Mouse (Mus musculus): ENCODE measurements at regions not wholly inside any gene's neighbourhood (a gene's known extent, or its start where the extent isn't known, plus 50 kb on each side); places are given as distances from the start of the nearest gene placed in this dataset.

GRCm38 (mm10) chr11:6898357-6899097, 61.1 kb upstream of the Gm11983 start:
- DNase-seq (ENCODE audit: low spot score) (no peak), ATAC-seq (replicated peaks; ENCODE audit: insufficient number of reproducible peaks, low FRiP score, low TSS enrichment, low read depth) (no peak)
- no peak overlapping the region for H3K4me3 ChIP-seq (ENCODE audit: low read depth, low read length)
- no peaks in the 10 kb centered on the region for H3K27me3 ChIP-seq (ENCODE audit: control insufficient read depth, insufficient read depth, low read length)
- H3K27ac ChIP-seq (replicated peaks; ENCODE audit: low read depth, low read length), result no peak overlapping the region
- no peaks in the 10 kb centered on the region for H3K36me3 ChIP-seq (replicated peaks; ENCODE audit: control insufficient read depth, insufficient read depth, low read depth, low read length)
- H3K4me2 ChIP-seq (ENCODE audit: low read depth, low read length), result no peak overlapping the region
- no peak overlapping the region for H3K9ac ChIP-seq (replicated peaks; ENCODE audit: low read length)
- WGBS, result 84% methylated on average over 5 of the region's 5 CpGs
- H3K4me1 ChIP-seq (ENCODE audit: control insufficient read depth, insufficient read depth, low read length), result no peaks in the 10 kb centered on the region
- H3K9me3 ChIP-seq (replicated peaks; ENCODE audit: control insufficient read depth, low read length), result no peaks in the 10 kb centered on the region

- Histone ChIP-seq H3K4me1 (ENCODE audit: control insufficient read depth, insufficient read depth, low read length) (no peaks in the 10 kb centered on the region), H3K27me3 (ENCODE audit: control insufficient read depth, insufficient read depth, low read length) (no peaks in the 10 kb centered on the region), H3K27ac (replicated peaks; ENCODE audit: low read depth, low read length) (no peak overlapping the region), H3K36me3 (replicated peaks; ENCODE audit: control insufficient read depth, insufficient read depth, low read depth, low read length) (no peaks in the 10 kb centered on the region), H3K9me3 (replicated peaks; ENCODE audit: control insufficient read depth, low read length) (no peaks in the 10 kb centered on the region), H3K4me3 (ENCODE audit: low read depth, low read length) (no peak overlapping the region), H3K9ac (replicated peaks; ENCODE audit: low read length) (no peak overlapping the region), H3K4me2 (ENCODE audit: low read depth, low read length) (no peak overlapping the region)
- 51% methylated on average over 8 of the region's 8 CpGs for WGBS
- ATAC-seq (replicated peaks; ENCODE audit: insufficient number of reproducible peaks, low FRiP score, low TSS enrichment, low read depth), result no peak
- no peak for DNase-seq (ENCODE audit: low spot score)
These were observed 58.3 kb upstream of the Gm11983 start for GRCm38 (mm10) chr11:6895786-6896093.

GRCm38 (mm10) chr11:6894911-6895785, 57.7 kb upstream of the Gm11983 start:
- Histone ChIP-seq H3K4me2 (ENCODE audit: low read depth, low read length) (no peak overlapping the region), H3K27ac (replicated peaks; ENCODE audit: low read depth, low read length) (no peak overlapping the region), H3K9ac (replicated peaks; ENCODE audit: low read length) (no peak overlapping the region), H3K9me3 (replicated peaks; ENCODE audit: control insufficient read depth, low read length) (no peaks in the 10 kb centered on the region), H3K27me3 (ENCODE audit: control insufficient read depth, insufficient read depth, low read length) (no peaks in the 10 kb centered on the region), H3K4me1 (ENCODE audit: control insufficient read depth, insufficient read depth, low read length) (no peaks in the 10 kb centered on the region), H3K36me3 (replicated peaks; ENCODE audit: control insufficient read depth, insufficient read depth, low read depth, low read length) (no peaks in the 10 kb centered on the region), H3K4me3 (ENCODE audit: low read depth, low read length) (no peak overlapping the region)
- no peak for DNase-seq (ENCODE audit: low spot score)
- ATAC-seq (replicated peaks; ENCODE audit: insufficient number of reproducible peaks, low FRiP score, low TSS enrichment, low read depth), result no peak; the same call in 1 of the 2 replicates
- WGBS, result 30% methylated on average over 7 of the region's 7 CpGs

GRCm38 (mm10) chr11:6893734-6894133, 56.3 kb upstream of the Gm11983 start:
- no peak for DNase-seq (ENCODE audit: low spot score)
- WGBS, result 46% methylated on average over 1 of the region's 1 CpGs
- no peak overlapping the region for H3K4me2 ChIP-seq (ENCODE audit: low read depth, low read length)
- no peaks in the 10 kb centered on the region for H3K4me1 ChIP-seq (ENCODE audit: control insufficient read depth, insufficient read depth, low read length)
- H3K27me3 ChIP-seq (ENCODE audit: control insufficient read depth, insufficient read depth, low read length), result no peaks in the 10 kb centered on the region
- no peaks in the 10 kb centered on the region for H3K36me3 ChIP-seq (replicated peaks; ENCODE audit: control insufficient read depth, insufficient read depth, low read depth, low read length)
- ATAC-seq (replicated peaks; ENCODE audit: insufficient number of reproducible peaks, low FRiP score, low TSS enrichment, low read depth), result no peak
- no peak overlapping the region for H3K4me3 ChIP-seq (ENCODE audit: low read depth, low read length)
- H3K9me3 ChIP-seq (replicated peaks; ENCODE audit: control insufficient read depth, low read length), result no peaks in the 10 kb centered on the region
- H3K27ac ChIP-seq (replicated peaks; ENCODE audit: low read depth, low read length), result no peak overlapping the region
- H3K9ac ChIP-seq (replicated peaks; ENCODE audit: low read length), result no peak overlapping the region

GRCm38 (mm10) chr11:6893063-6893462, 55.6 kb upstream of the Gm11983 start:
- no peaks in the 10 kb centered on the region for H3K36me3 ChIP-seq (replicated peaks; ENCODE audit: control insufficient read depth, insufficient read depth, low read depth, low read length)
- ATAC-seq (replicated peaks; ENCODE audit: insufficient number of reproducible peaks, low FRiP score, low TSS enrichment, low read depth) (no peak), DNase-seq (ENCODE audit: low spot score) (no peak)
- H3K4me3 ChIP-seq (ENCODE audit: low read depth, low read length), result no peak overlapping the region
- no peaks in the 10 kb centered on the region for H3K27me3 ChIP-seq (ENCODE audit: control insufficient read depth, insufficient read depth, low read length)
- H3K9me3 ChIP-seq (replicated peaks; ENCODE audit: control insufficient read depth, low read length), result no peaks in the 10 kb centered on the region
- no peaks in the 10 kb centered on the region for H3K4me1 ChIP-seq (ENCODE audit: control insufficient read depth, insufficient read depth, low read length)
- WGBS, result 95% methylated on average over 3 of the region's 3 CpGs
- H3K4me2 ChIP-seq (ENCODE audit: low read depth, low read length), result no peak overlapping the region
- no peak overlapping the region for H3K27ac ChIP-seq (replicated peaks; ENCODE audit: low read depth, low read length)
- H3K9ac ChIP-seq (replicated peaks; ENCODE audit: low read length), result no peak overlapping the region

- H3K9ac ChIP-seq (replicated peaks; ENCODE audit: low read length), result no peak overlapping the region
- DNase-seq (ENCODE audit: low spot score), result no peak
- no peak overlapping the region for H3K4me2 ChIP-seq (ENCODE audit: low read depth, low read length)
- no peak overlapping the region for H3K27ac ChIP-seq (replicated peaks; ENCODE audit: low read depth, low read length)
- WGBS, result 79% methylated on average over 5 of the region's 5 CpGs
- H3K36me3 ChIP-seq (replicated peaks; ENCODE audit: control insufficient read depth, insufficient read depth, low read depth, low read length), result no peaks in the 10 kb centered on the region
- ATAC-seq (replicated peaks; ENCODE audit: insufficient number of reproducible peaks, low FRiP score, low TSS enrichment, low read depth), result no peak
- H3K4me1 ChIP-seq (ENCODE audit: control insufficient read depth, insufficient read depth, low read length), result no peaks in the 10 kb centered on the region
- H3K4me3 ChIP-seq (ENCODE audit: low read depth, low read length), result no peak overlapping the region
- H3K27me3 ChIP-seq (ENCODE audit: control insufficient read depth, insufficient read depth, low read length), result no peaks in the 10 kb centered on the region
- H3K9me3 ChIP-seq (replicated peaks; ENCODE audit: control insufficient read depth, low read length), result no peaks in the 10 kb centered on the region
These were observed 53.0 kb upstream of the Gm11983 start for GRCm38 (mm10) chr11:6890450-6890849.

GRCm38 (mm10) chr11:6889660-6890185, 52.3 kb upstream of the Gm11983 start:
- no peaks in the 10 kb centered on the region for H3K27me3 ChIP-seq (ENCODE audit: control insufficient read depth, insufficient read depth, low read length)
- no peak overlapping the region for H3K9ac ChIP-seq (replicated peaks; ENCODE audit: low read length)
- no peak for DNase-seq (ENCODE audit: low spot score)
- 62% methylated on average over 8 of the region's 8 CpGs for WGBS
- H3K9me3 ChIP-seq (replicated peaks; ENCODE audit: control insufficient read depth, low read length), result no peaks in the 10 kb centered on the region
- H3K4me3 ChIP-seq (ENCODE audit: low read depth, low read length), result no peak overlapping the region
- no peak for ATAC-seq (replicated peaks; ENCODE audit: insufficient number of reproducible peaks, low FRiP score, low TSS enrichment, low read depth)
- H3K27ac ChIP-seq (replicated peaks; ENCODE audit: low read depth, low read length), result no peak overlapping the region
- no peaks in the 10 kb centered on the region for H3K36me3 ChIP-seq (replicated peaks; ENCODE audit: control insufficient read depth, insufficient read depth, low read depth, low read length)
- H3K4me2 ChIP-seq (ENCODE audit: low read depth, low read length), result no peak overlapping the region
- H3K4me1 ChIP-seq (ENCODE audit: control insufficient read depth, insufficient read depth, low read length), result no peaks in the 10 kb centered on the region

- Histone ChIP-seq H3K9me3 (replicated peaks; ENCODE audit: control insufficient read depth, low read length) (no peaks in the 10 kb centered on the region), H3K4me1 (ENCODE audit: control insufficient read depth, insufficient read depth, low read length) (no peaks in the 10 kb centered on the region), H3K9ac (replicated peaks; ENCODE audit: low read length) (no peak overlapping the region), H3K36me3 (replicated peaks; ENCODE audit: control insufficient read depth, insufficient read depth, low read depth, low read length) (no peaks in the 10 kb centered on the region), H3K4me3 (ENCODE audit: low read depth, low read length) (no peak overlapping the region), H3K4me2 (ENCODE audit: low read depth, low read length) (no peak overlapping the region), H3K27me3 (ENCODE audit: control insufficient read depth, insufficient read depth, low read length) (no peaks in the 10 kb centered on the region), H3K27ac (replicated peaks; ENCODE audit: low read depth, low read length) (no peak overlapping the region)
- WGBS, result 84% methylated on average over 5 of the region's 5 CpGs
- ATAC-seq (replicated peaks; ENCODE audit: insufficient number of reproducible peaks, low FRiP score, low TSS enrichment, low read depth), result no peak
- DNase-seq (ENCODE audit: low spot score), result no peak
These were observed 51.7 kb upstream of the Gm11983 start for GRCm38 (mm10) chr11:6889120-6889519.

Measured in embryonic facial prominence, embryonic 11.5 days (tissue).